8 mouse cellular contexts compared by ENCODE assay signal in the genomic region with DNA sequence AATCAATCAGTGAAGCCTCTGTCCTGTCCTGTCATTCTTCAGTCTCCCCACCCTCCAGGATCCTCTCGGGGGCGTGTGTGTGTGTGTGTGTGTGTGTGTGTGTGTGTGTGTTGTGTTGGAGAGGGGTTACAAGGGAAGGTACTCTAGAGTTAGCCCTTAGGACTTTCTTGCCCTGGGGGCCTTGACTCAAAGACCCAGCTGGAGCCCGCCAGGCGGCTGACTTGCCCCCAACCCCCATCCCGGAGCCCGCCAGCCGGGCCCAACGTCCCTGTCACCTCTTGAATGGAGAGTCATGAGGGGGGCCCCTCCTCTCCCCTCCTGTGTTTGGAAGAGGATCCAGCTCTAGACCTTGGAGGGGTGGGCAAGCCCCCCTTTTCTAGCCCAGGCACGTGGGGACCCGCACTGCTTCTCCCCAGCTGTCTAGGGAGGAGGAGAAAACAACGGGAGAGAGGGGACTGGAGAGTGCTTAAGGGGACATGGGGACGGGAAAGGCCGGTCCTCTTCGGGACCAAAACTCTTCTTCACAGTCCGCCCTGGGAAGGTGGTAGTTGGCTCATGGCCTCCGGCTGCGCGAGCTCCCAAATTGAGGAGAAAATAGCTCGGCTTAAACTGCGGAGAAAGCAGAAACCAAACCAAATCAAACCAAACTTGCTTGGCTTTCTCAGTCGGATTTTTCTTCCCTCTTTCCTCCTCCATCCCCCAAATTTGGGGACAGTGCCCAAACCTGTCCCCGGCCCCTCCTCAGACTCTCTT. TPM values are rescaled to one million over a fixed set of nuclear protein-coding genes. Genes with fewer than 3 reads are reported as not detected.
DNase-seq lines count a peak whose midpoint lies in the region; ATAC-seq lines count a peak whose summit lies in the region.

No protein-coding gene starts in this region.

- 0 out of 2 replicates have a peak, but pooled peaks have one; percentile 28 for ATAC-seq in kidney, embryonic 15.5 days (replicated peaks; ENCODE audit: low FRiP score)
- ATAC-seq in intestine, embryonic 16.5 days = peak; percentile 29
- ATAC-seq in neural tube, embryonic 11.5 days (ENCODE audit: insufficient read depth, low FRiP score, low TSS enrichment) = no peak

- DNase-seq in kidney, adult 9 months = no peak
- peak; percentile 72 for DNase-seq in adrenal gland, postnatal 25 days
- DNase-seq in neural tube, embryonic 11.5 days (ENCODE audit: low spot score) = peak; percentile 32
- no peak for DNase-seq in thymus, postnatal 0 days (ENCODE audit: low spot score)
- no peak for DNase-seq in thymus, postnatal 10 days (ENCODE audit: low spot score in 2 of 2)
- DNase-seq in left cerebral cortex, adult 11 months (ENCODE audit: low spot score) = no peak

- no peaks in the 10 kb centered on the region for H3K9me3 ChIP-seq in kidney, embryonic 15.5 days (replicated peaks)
- no peaks in the 10 kb centered on the region for H3K9me3 ChIP-seq in intestine, embryonic 16.5 days (ENCODE audit: control insufficient read depth, low read length)
- H3K9me3 ChIP-seq in neural tube, embryonic 11.5 days (ENCODE audit: control insufficient read depth, low read length) = no peaks in the 10 kb centered on the region

- H3K9ac ChIP-seq in kidney, embryonic 15.5 days = 0 out of 2 replicates have a peak overlapping the region, but pooled peaks have one; percentile 35
- H3K9ac ChIP-seq in intestine, embryonic 16.5 days (ENCODE audit: low read depth, low read length) = peak overlapping the region; percentile 41
- H3K9ac ChIP-seq in neural tube, embryonic 11.5 days (ENCODE audit: low read length) = no peak overlapping the region

- H3K27ac ChIP-seq in kidney, embryonic 15.5 days = peak overlapping the region; percentile 80
- H3K27ac ChIP-seq in intestine, embryonic 16.5 days (ENCODE audit: low read length) = peak overlapping the region; percentile 34
- no peak overlapping the region for H3K27ac ChIP-seq in neural tube, embryonic 11.5 days (ENCODE audit: low read depth, low read length)

- 0 out of 2 replicates have a peak, but pooled peaks cover 4% of the 10 kb centered on the region for H3K36me3 ChIP-seq in kidney, embryonic 15.5 days
- H3K36me3 ChIP-seq in intestine, embryonic 16.5 days (ENCODE audit: control insufficient read depth, insufficient read depth, low read length) = peaks cover 7% of the 10 kb centered on the region; the same call in 1 of the 2 replicates
- H3K36me3 ChIP-seq in neural tube, embryonic 11.5 days (ENCODE audit: control insufficient read depth, insufficient read depth, low read length) = no peaks in the 10 kb centered on the region

- peak overlapping the region; percentile 56 for H3K4me2 ChIP-seq in kidney, embryonic 15.5 days
- peak overlapping the region; percentile 52 for H3K4me2 ChIP-seq in intestine, embryonic 16.5 days (ENCODE audit: low read depth, low read length)
- peak overlapping the region; percentile 12 for H3K4me2 ChIP-seq in neural tube, embryonic 11.5 days (ENCODE audit: low read depth)

- H3K4me1 ChIP-seq in kidney, embryonic 15.5 days = peaks cover 52% of the 10 kb centered on the region
- H3K4me1 ChIP-seq in intestine, embryonic 16.5 days (ENCODE audit: control insufficient read depth, insufficient read depth, low read length) = peaks cover 26% of the 10 kb centered on the region
- H3K4me1 ChIP-seq in neural tube, embryonic 11.5 days (ENCODE audit: control insufficient read depth, insufficient read depth, low read length) = 0 out of 2 replicates have a peak, but pooled peaks cover under 1% of the 10 kb centered on the region

- peaks cover 98% of the 10 kb centered on the region for H3K27me3 ChIP-seq in kidney, embryonic 15.5 days
- peaks cover 14% of the 10 kb centered on the region; the same call in 1 of the 2 replicates for H3K27me3 ChIP-seq in intestine, embryonic 16.5 days (replicated peaks; ENCODE audit: control insufficient read depth, insufficient read depth, low read length)
- peaks cover 98% of the 10 kb centered on the region for H3K27me3 ChIP-seq in neural tube, embryonic 11.5 days (ENCODE audit: control insufficient read depth, insufficient read depth, low read length)

- WGBS in kidney, embryonic 15.5 days = 2% methylated on average over 22 of the region's 22 CpGs
- 12% methylated on average over 22 of the region's 22 CpGs for WGBS in intestine, embryonic 16.5 days
- WGBS in neural tube, embryonic 11.5 days = 1% methylated on average over 22 of the region's 22 CpGs

- peak overlapping the region; percentile 34 for H3K4me3 ChIP-seq in kidney, embryonic 15.5 days (replicated peaks)
- H3K4me3 ChIP-seq in intestine, embryonic 16.5 days (ENCODE audit: low read length) = peak overlapping the region; percentile 33
- no peak overlapping the region for H3K4me3 ChIP-seq in neural tube, embryonic 11.5 days (ENCODE audit: low read depth, low read length)

RNA-seq across cellular contexts. Expression of a gene that starts 15.2 kb away (rescaled TPM):
- 51.1 and 54.4 TPM in 2 replicates for polyA plus RNA-seq in kidney, embryonic 15.5 days (2015; fragmentation: Nextera tagmentation; extraction: Ambion mirVana)
- 215 and 277 TPM in 2 replicates for total RNA-seq in adrenal gland, postnatal 25 days (2021)
- polyA plus RNA-seq in intestine, embryonic 16.5 days (2015; fragmentation: Nextera tagmentation; extraction: Ambion mirVana) = 37.5 and 44.6 TPM in 2 replicates
- polyA plus RNA-seq in neural tube, embryonic 11.5 days (2014; fragmentation: Nextera tagmentation; extraction: Ambion mirVana) = 10.5 and 15.5 TPM in 2 replicates
- 1.3 and 1.4 TPM in 2 replicates for polyA plus RNA-seq in thymus, postnatal 0 days (2015; fragmentation: Nextera tagmentation; extraction: Ambion mirVana)

Comparison
In these comparisons a context has a peak if more than half of its experiments do, and no peak if none do; other contexts are left out.
1. DNase-seq: peak in adrenal gland, postnatal 25 days (single experiment) and neural tube, embryonic 11.5 days (single experiment); none in kidney, adult 9 months (single experiment), thymus, postnatal 0 days (single experiment), thymus, postnatal 10 days (0 of 2) and left cerebral cortex, adult 11 months (single experiment).
2. Peak in every context shown above with its lines, with median percentiles within 50 percentile points of each other: H3K4me2 ChIP-seq.